Mouse (Mus musculus): Measurements from ENCODE around the gene Tlr7.

The Tlr7 gene

GRCm38 (mm10) chrX:167276953-167277352 is 53.4 kb downstream of the Tlr7 start:
- DNase-seq (ENCODE audit: low spot score): peak; percentile 57

GRCm38 (mm10) chrX:167276551-167276950 is 53.8 kb downstream of the Tlr7 start:
- DNase-seq (ENCODE audit: low spot score): no peak

GRCm38 (mm10) chrX:167264086-167264485 is 66.3 kb downstream of the Tlr7 start, which contains the start of gene Tlr8:
Gene Tlr8 (minus strand): TSS chrX:167264329.
- DNase-seq (ENCODE audit: low spot score): no peak

GRCm38 (mm10) chrX:167263530-167263929 is 66.8 kb downstream of the Tlr7 start:
- no peak for DNase-seq (ENCODE audit: low spot score)
